Mouse (Mus musculus): ENCODE results near the gene Dscam.
A peak's percentile ranks its signal among the peaks of the same experiment; 100 is the strongest.

- TF ChIP-seq CTCF (IDR thresholded peaks at IDR 0.05; ENCODE audit: low read depth, low read length) (peak; percentile 25; the same call in 1 of the 2 replicates), POLR2A (IDR thresholded peaks at IDR 0.05; ENCODE audit: extremely low read depth, insufficient read depth, low read length) (no peak)
Measured at GRCm38 (mm10) chr16:96931771-96932170, 238.8 kb downstream of the Dscam start.
